Mouse (Mus musculus): ENCODE measurements at regions not wholly inside any gene's neighbourhood (a gene's known extent, or its start where the extent isn't known, plus 50 kb on each side); places are given as distances from the start of the nearest gene placed in this dataset.

DNA sequence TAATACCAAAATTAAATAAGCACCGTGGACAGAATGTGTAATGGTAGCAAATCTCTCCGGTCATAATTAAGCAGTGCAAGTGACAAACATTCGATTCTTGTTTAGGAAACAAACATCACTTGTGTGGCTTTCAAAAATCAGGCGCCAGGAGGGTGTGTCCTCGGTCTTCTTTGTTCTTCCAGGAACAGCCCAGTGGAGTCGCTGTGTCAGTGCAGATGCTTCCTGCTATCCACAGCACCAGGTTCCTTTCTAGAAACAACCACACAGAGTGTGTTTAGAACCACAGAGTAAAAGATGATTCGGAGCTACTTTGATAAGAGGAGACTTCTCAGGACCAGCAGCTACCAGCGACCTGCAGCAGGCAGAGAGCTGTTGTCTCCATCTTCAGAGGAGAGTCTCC, 273.3 kb upstream of the N4bp1 start:
- H3K4me3 ChIP-seq (replicated peaks in 1 of 3; ENCODE audit: low read depth in 2 of 3, low read length in 2 of 3, poor library complexity in 1 of 3), result no peak overlapping the region
- H3K27me3 ChIP-seq (replicated peaks), result no peaks in the 10 kb centered on the region
- H3K9ac ChIP-seq (ENCODE audit: insufficient read depth, low read depth), result no peak overlapping the region
- H3K27ac ChIP-seq (ENCODE audit: insufficient read depth, low read depth), result no peak overlapping the region
- no peaks in the 10 kb centered on the region for H3K79me2 ChIP-seq (replicated peaks; ENCODE audit: control insufficient read depth, extremely low read depth, insufficient read depth, poor library complexity, severe bottlenecking)
- DNase-seq (ENCODE audit: extremely low read depth), result no peak
- H3K36me3 ChIP-seq (replicated peaks in 1 of 2; ENCODE audit: control insufficient read depth in 1 of 2, insufficient read depth in 1 of 2, low read length in 1 of 2), result no peaks in the 10 kb centered on the region
- TF ChIP-seq ZC3H11A (IDR thresholded peaks at IDR 0.05; ENCODE audit: low read depth, low read length) (no peak), TCF12 (IDR thresholded peaks at IDR 0.05; ENCODE audit: low read depth, low read length) (no peak), SMC3 (IDR thresholded peaks at IDR 0.05; ENCODE audit: low read depth, low read length) (no peak), TBP (conservative IDR thresholded peaks at IDR 0.05; ENCODE audit: low read depth, low read length) (no peak), ETS1 (conservative IDR thresholded peaks at IDR 0.05; ENCODE audit: low read depth, low read length) (no peak), EP300 (IDR thresholded peaks at IDR 0.05; ENCODE audit: low read length) (no peak), E2F4 (IDR thresholded peaks at IDR 0.05; ENCODE audit: insufficient replicate concordance, low read depth, low read length) (no peak), USF2 (conservative IDR thresholded peaks at IDR 0.05; ENCODE audit: low read depth, low read length) (no peak)
- H3K9me3 ChIP-seq (replicated peaks; ENCODE audit: low read length), result no peaks in the 10 kb centered on the region
- no peak overlapping the region for H3K4me2 ChIP-seq (ENCODE audit: insufficient read depth, low read depth, poor library complexity, severe bottlenecking)
- dilution Hi-C loops (cut with MboI; ENCODE audit: extremely low pct_ligation_motif_present, extremely low pct_unique_long_range_greater_than_20kb, low sequenced_read_pairs) (no loop called here), in situ Hi-C loops (cut with MboI; ENCODE audit: low pct_ligation_motif_present, low pct_unique_long_range_greater_than_20kb, low sequenced_read_pairs) (no loop called here)
- no peaks in the 10 kb centered on the region; a peak in 1 of 4 replicates for H3K4me1 ChIP-seq (ENCODE audit: control insufficient read depth in 1 of 2, insufficient read depth in 2 of 2)

GRCm38 (mm10) chr8:87155819-87156425, 270.9 kb upstream of the N4bp1 start:
- Histone ChIP-seq H3K9ac (ENCODE audit: insufficient read depth, low read depth) (no peak overlapping the region), H3K4me2 (ENCODE audit: insufficient read depth, low read depth, poor library complexity, severe bottlenecking) (no peak overlapping the region), H3K4me1 (ENCODE audit: control insufficient read depth in 1 of 2, insufficient read depth in 2 of 2) (no peaks in the 10 kb centered on the region; a peak in 1 of 4 replicates), H3K79me2 (replicated peaks; ENCODE audit: control insufficient read depth, extremely low read depth, insufficient read depth, poor library complexity, severe bottlenecking) (no peaks in the 10 kb centered on the region), H3K27ac (ENCODE audit: insufficient read depth, low read depth) (no peak overlapping the region), H3K9me3 (replicated peaks; ENCODE audit: low read length) (no peaks in the 10 kb centered on the region), H3K36me3 (replicated peaks in 1 of 2; ENCODE audit: control insufficient read depth in 1 of 2, insufficient read depth in 1 of 2, low read length in 1 of 2) (no peaks in the 10 kb centered on the region), H3K27me3 (replicated peaks) (no peaks in the 10 kb centered on the region), H3K4me3 (replicated peaks in 1 of 3; ENCODE audit: low read depth in 2 of 3, low read length in 2 of 3, poor library complexity in 1 of 3) (no peak overlapping the region)
- TF ChIP-seq POLR2AphosphoS2 (IDR thresholded peaks at IDR 0.05; ENCODE audit: low read depth, low read length), result no peak
- TF ChIP-seq TBP (conservative IDR thresholded peaks at IDR 0.05; ENCODE audit: low read depth, low read length), result no peak
- TF ChIP-seq RAD21 (IDR thresholded peaks at IDR 0.05; ENCODE audit: low read depth, low read length), result no peak
- no peak for TF ChIP-seq IRF4 (IDR thresholded peaks at IDR 0.05; ENCODE audit: low read depth, low read length)
- TF ChIP-seq BHLHE40 (IDR thresholded peaks at IDR 0.05; ENCODE audit: low read depth, low read length), result no peak
- no peak for TF ChIP-seq MAX (IDR thresholded peaks at IDR 0.05; ENCODE audit: low read length)
- no peak for TF ChIP-seq MXI1 (IDR thresholded peaks at IDR 0.05; ENCODE audit: low read depth, low read length)
- no peak for TF ChIP-seq MAZ (IDR thresholded peaks at IDR 0.05; ENCODE audit: low read depth, low read length)
- TF ChIP-seq CHD2 (IDR thresholded peaks at IDR 0.05; ENCODE audit: low read length), result no peak
- no peak for TF ChIP-seq SIN3A (IDR thresholded peaks at IDR 0.05; ENCODE audit: low read length)
- no peak for TF ChIP-seq ZNF384 (IDR thresholded peaks at IDR 0.05; ENCODE audit: low read depth, low read length)
- no peak for TF ChIP-seq ETS1 (conservative IDR thresholded peaks at IDR 0.05; ENCODE audit: low read depth, low read length)
- no peak for TF ChIP-seq UBTF (IDR thresholded peaks at IDR 0.05; ENCODE audit: low read depth, low read length)
- TF ChIP-seq USF1 (IDR thresholded peaks at IDR 0.05; ENCODE audit: low read depth, low read length), result no peak
- TF ChIP-seq ZC3H11A (IDR thresholded peaks at IDR 0.05; ENCODE audit: low read depth, low read length), result no peak
- no peak for TF ChIP-seq ELF1 (IDR thresholded peaks at IDR 0.05; ENCODE audit: low read depth, low read length)
- no peak for TF ChIP-seq JUN (IDR thresholded peaks at IDR 0.05; ENCODE audit: insufficient read depth, low read depth, low read length)
- TF ChIP-seq JUND (conservative IDR thresholded peaks at IDR 0.05; ENCODE audit: low read depth, low read length), result no peak
- TF ChIP-seq MYC (IDR thresholded peaks at IDR 0.05; ENCODE audit: low read depth, low read length), result no peak
- no peak for TF ChIP-seq KAT2A (IDR thresholded peaks at IDR 0.05; ENCODE audit: insufficient replicate concordance, low read length)
- DNase-seq (ENCODE audit: extremely low read depth), result no peak
- in situ Hi-C loops (cut with MboI; ENCODE audit: low pct_ligation_motif_present, low pct_unique_long_range_greater_than_20kb, low sequenced_read_pairs), result no loop called here
- dilution Hi-C loops (cut with MboI; ENCODE audit: extremely low pct_ligation_motif_present, extremely low pct_unique_long_range_greater_than_20kb, low sequenced_read_pairs), result no loop called here
